Mouse (Mus musculus) layer of hippocampus, adult 9-11 months (tissue): ENCODE results near the gene Kctd21.
A peak's percentile ranks its signal among the peaks of the same experiment; 100 is the strongest.

Experiments
- DNase-seq: peaks from one replicate; pipeline ENCODE4 v3.0.0; 2022

The Kctd21 gene

GRCm38 (mm10) chr7:97324342-97324741 lies 7.8 kb upstream of the Kctd21 start:
- no peak for DNase-seq

- DNase-seq, result no peak
Measured at GRCm38 (mm10) chr7:97325156-97325985, 6.8 kb upstream of the Kctd21 start.

GRCm38 (mm10) chr7:97327376-97327775 lies 4.8 kb upstream of the Kctd21 start:
- DNase-seq, result no peak

GRCm38 (mm10) chr7:97328891-97329588 lies 3.1 kb upstream of the Kctd21 start:
- no peak for DNase-seq

GRCm38 (mm10) chr7:97329676-97330075 lies 2.5 kb upstream of the Kctd21 start:
- DNase-seq, result no peak

- no peak for DNase-seq
Measured at GRCm38 (mm10) chr7:97330931-97331645, 1.0 kb upstream of the Kctd21 start.

GRCm38 (mm10) chr7:97332667-97333041 lies 527 bp downstream of the Kctd21 start:
- no peak for DNase-seq

GRCm38 (mm10) chr7:97333113-97333898 lies 1.2 kb downstream of the Kctd21 start:
- no peak for DNase-seq

GRCm38 (mm10) chr7:97334406-97334805 lies 2.3 kb downstream of the Kctd21 start:
- DNase-seq, result no peak

GRCm38 (mm10) chr7:97336678-97337077 lies 4.6 kb downstream of the Kctd21 start:
- peak; percentile 74 for DNase-seq

GRCm38 (mm10) chr7:97338593-97338992 lies 6.5 kb downstream of the Kctd21 start:
- no peak for DNase-seq

GRCm38 (mm10) chr7:97339623-97340022 lies 7.5 kb downstream of the Kctd21 start:
- DNase-seq, result peak; percentile 56

- no peak for DNase-seq
Measured at GRCm38 (mm10) chr7:97340907-97341849, 9.1 kb downstream of the Kctd21 start.

- DNase-seq, result no peak
Measured at GRCm38 (mm10) chr7:97342961-97343360, 10.8 kb downstream of the Kctd21 start.

GRCm38 (mm10) chr7:97344655-97345054 lies 12.5 kb downstream of the Kctd21 start:
- DNase-seq, result no peak

- peak; percentile 88 for DNase-seq
Measured at GRCm38 (mm10) chr7:97345229-97345871, 13.2 kb downstream of the Kctd21 start.

- DNase-seq, result peak; percentile 1
Measured at GRCm38 (mm10) chr7:97346111-97346821, 14.1 kb downstream of the Kctd21 start.

GRCm38 (mm10) chr7:97346822-97347166 lies 14.7 kb downstream of the Kctd21 start:
- DNase-seq, result no peak

GRCm38 (mm10) chr7:97347464-97347863 lies 15.3 kb downstream of the Kctd21 start:
- peak; percentile 1 for DNase-seq

GRCm38 (mm10) chr7:97348318-97348717 lies 16.2 kb downstream of the Kctd21 start:
- no peak for DNase-seq
